In genomic region chr19:45783933-45784576, GRCm38 (mm10) we compare ENCODE assay signal across 7 mouse cellular contexts. TPM values are rescaled to one million over a fixed set of nuclear protein-coding genes. Genes with fewer than 3 reads are reported as not detected.
DNase-seq lines count a peak whose midpoint lies in the region; ATAC-seq and TF ChIP-seq lines count a peak whose summit lies in the region.

No protein-coding gene starts in this region.

- peak overlapping the region; percentile 71 for H3K4me2 ChIP-seq in limb, embryonic 12.5 days
- H3K4me2 ChIP-seq in neural tube, embryonic 14.5 days (ENCODE audit: low read depth, low read length) = peak overlapping the region; percentile 58

- peak overlapping the region; percentile 72 for H3K27ac ChIP-seq in limb, embryonic 12.5 days
- peak overlapping the region; percentile 44; the same call in 1 of the 2 replicates for H3K27ac ChIP-seq in neural tube, embryonic 14.5 days (ENCODE audit: low read depth, low read length)

- no peaks in the 10 kb centered on the region for H3K9me3 ChIP-seq in erythroblast, embryonic 14.5 days (ENCODE audit: control insufficient read depth, low read length)
- H3K9me3 ChIP-seq in limb, embryonic 12.5 days = no peaks in the 10 kb centered on the region
- no peaks in the 10 kb centered on the region for H3K9me3 ChIP-seq in neural tube, embryonic 14.5 days (ENCODE audit: control insufficient read depth, low read length)

- no peak for DNase-seq in lung, adult 2 months
- DNase-seq in lung, postnatal 4 days = no peak
- no peak for DNase-seq in urinary bladder, adult 18-20 months (ENCODE audit: low spot score in 2 of 2)
- DNase-seq in layer of hippocampus, adult 9-11 months = no peak

- 26% methylated on average over 17 of the region's 17 CpGs for WGBS in lung, adult 2 months
- 32% methylated on average over 17 of the region's 17 CpGs for WGBS in limb, embryonic 12.5 days
- 31% methylated on average over 17 of the region's 17 CpGs for WGBS in neural tube, embryonic 14.5 days

- TF ChIP-seq POLR2A in lung, adult 2 months (IDR thresholded peaks at IDR 0.05; ENCODE audit: borderline replicate concordance, extremely low read depth, low read depth, low read length) = peak; percentile 59; the same call in 1 of the 2 replicates

- peaks cover 27% of the 10 kb centered on the region for H3K36me3 ChIP-seq in erythroblast, embryonic 14.5 days (ENCODE audit: control insufficient read depth)
- H3K36me3 ChIP-seq in limb, embryonic 12.5 days = peaks cover 22% of the 10 kb centered on the region; the same call in 1 of the 2 replicates
- H3K36me3 ChIP-seq in neural tube, embryonic 14.5 days (ENCODE audit: control insufficient read depth, insufficient read depth, low read length) = peaks cover 8% of the 10 kb centered on the region; the same call in 1 of the 2 replicates

- H3K27me3 ChIP-seq in erythroblast, embryonic 14.5 days (ENCODE audit: control insufficient read depth) = no peaks in the 10 kb centered on the region
- no peaks in the 10 kb centered on the region for H3K27me3 ChIP-seq in limb, embryonic 12.5 days
- peaks cover 2% of the 10 kb centered on the region; the same call in 1 of the 2 replicates for H3K27me3 ChIP-seq in neural tube, embryonic 14.5 days (ENCODE audit: control insufficient read depth, insufficient read depth, low read length)

- H3K9ac ChIP-seq in limb, embryonic 12.5 days (replicated peaks) = peak overlapping the region; percentile 38; the same call in 1 of the 2 replicates
- peak overlapping the region; percentile 32; the same call in 1 of the 2 replicates for H3K9ac ChIP-seq in neural tube, embryonic 14.5 days (replicated peaks; ENCODE audit: low read depth, low read length)

- peak; percentile 14; the same call in 1 of the 2 replicates for ATAC-seq in limb, embryonic 12.5 days (ENCODE audit: insufficient number of reproducible peaks, insufficient read depth, low FRiP score, low TSS enrichment, low read depth)
- ATAC-seq in neural tube, embryonic 14.5 days (ENCODE audit: low read depth) = no peak

- peaks cover 16% of the 10 kb centered on the region for H3K4me1 ChIP-seq in lung, adult 2 months (ENCODE audit: control insufficient read depth, insufficient read depth, low read length)
- H3K4me1 ChIP-seq in erythroblast, embryonic 14.5 days (ENCODE audit: control insufficient read depth) = peaks cover 61% of the 10 kb centered on the region
- peaks cover 27% of the 10 kb centered on the region for H3K4me1 ChIP-seq in limb, embryonic 12.5 days (replicated peaks)
- peaks cover 26% of the 10 kb centered on the region for H3K4me1 ChIP-seq in neural tube, embryonic 14.5 days (ENCODE audit: control insufficient read depth, insufficient read depth, low read length)

- H3K4me3 ChIP-seq in lung, adult 2 months (replicated peaks; ENCODE audit: extremely low read depth, low read depth, low read length) = peak overlapping the region; percentile 75
- peak overlapping the region; percentile 100 for H3K4me3 ChIP-seq in erythroblast, embryonic 14.5 days (replicated peaks)
- H3K4me3 ChIP-seq in limb, embryonic 12.5 days (replicated peaks) = peak overlapping the region; percentile 100
- H3K4me3 ChIP-seq in neural tube, embryonic 14.5 days (ENCODE audit: low read depth, low read length) = peak overlapping the region; percentile 31

- TF ChIP-seq CTCF in lung, adult 2 months (IDR thresholded peaks at IDR 0.05; ENCODE audit: insufficient read depth, low read length) = no peak

RNA-seq across cellular contexts. Expression of gene Mgea5, which starts 0.4 kb away (rescaled TPM):
- polyA plus RNA-seq in lung, adult 2 months (2012; rRNA removed) = 18.5 and 35.6 TPM in 2 replicates
- polyA plus RNA-seq in erythroblast, embryonic 14.5 days (2012) = 1.9 and 2.3 TPM in 2 replicates
- polyA plus RNA-seq in limb, embryonic 12.5 days (2016; fragmentation: Nextera tagmentation; extraction: Ambion mirVana) = 84.2 and 87.9 TPM in 2 replicates
- 106 and 108 TPM in 2 replicates for polyA plus RNA-seq in neural tube, embryonic 14.5 days (2014; fragmentation: Nextera tagmentation; extraction: Ambion mirVana)

RNA-seq across cellular contexts. Expression of gene Kcnip2, which starts 31.8 kb away (rescaled TPM):
- 1.1 and 1.4 TPM in 2 replicates for polyA plus RNA-seq in lung, adult 2 months (2012; rRNA removed)
- 0.33 and 0.46 TPM in 2 replicates for polyA plus RNA-seq in erythroblast, embryonic 14.5 days (2012)
- 0.40 and 0.51 TPM in 2 replicates for polyA plus RNA-seq in limb, embryonic 12.5 days (2016; fragmentation: Nextera tagmentation; extraction: Ambion mirVana)
- polyA plus RNA-seq in neural tube, embryonic 14.5 days (2014; fragmentation: Nextera tagmentation; extraction: Ambion mirVana) = 17.2 and 20.4 TPM in 2 replicates

RNA-seq across cellular contexts. Expression of gene Npm3, which starts 34.7 kb away (rescaled TPM):
- polyA plus RNA-seq in lung, adult 2 months (2012; rRNA removed) = 39.0 and 41.3 TPM in 2 replicates
- 1.3 TPM in 2 replicates for polyA plus RNA-seq in erythroblast, embryonic 14.5 days (2012)
- 12.2 and 12.8 TPM in 2 replicates for polyA plus RNA-seq in limb, embryonic 12.5 days (2016; fragmentation: Nextera tagmentation; extraction: Ambion mirVana)
- 5.9 and 6.1 TPM in 2 replicates for polyA plus RNA-seq in neural tube, embryonic 14.5 days (2014; fragmentation: Nextera tagmentation; extraction: Ambion mirVana)

RNA-seq across cellular contexts. Expression of gene Fgf8, which starts 41.3 kb away (rescaled TPM):
- not detected in 2 replicates for polyA plus RNA-seq in lung, adult 2 months (2012; rRNA removed)
- polyA plus RNA-seq in erythroblast, embryonic 14.5 days (2012) = not detected in 2 replicates
- polyA plus RNA-seq in limb, embryonic 12.5 days (2016; fragmentation: Nextera tagmentation; extraction: Ambion mirVana) = 16.1 and 18.3 TPM in 2 replicates
- 0.35 TPM in 1 of 2 replicates, not detected in the other for polyA plus RNA-seq in neural tube, embryonic 14.5 days (2014; fragmentation: Nextera tagmentation; extraction: Ambion mirVana)

Comparison
In these comparisons a context has a peak if more than half of its experiments do, and no peak if none do; other contexts are left out.
1. H3K4me3 ChIP-seq: peak in every context shown above with its lines; median percentile 100 in erythroblast, embryonic 14.5 days; 100 in limb, embryonic 12.5 days; 75 in lung, adult 2 months; 31 in neural tube, embryonic 14.5 days.